22 mouse cellular contexts compared by ENCODE assay signal in genomic region chr17:82457972-82458371, GRCm38 (mm10).
A peak's percentile ranks its signal among the peaks of the same experiment; 100 is the strongest.
DNase-seq lines count a peak whose midpoint lies in the region; ATAC-seq lines count a peak whose summit lies in the region.
"Had no signal": no experiment of that assay in that cellular context is flagged by ENCODE, and none has a peak within 500 bp of the region (broad histone marks: within the 10 kb centered on the region; RNA-seq: fewer than 3 reads in every experiment).

No protein-coding gene starts in this region.

- H3K9me3 ChIP-seq in liver, embryonic 12.5 days (replicated peaks) = no peaks in the 10 kb centered on the region
- H3K9me3 ChIP-seq in forebrain, embryonic 11.5 days (ENCODE audit: control insufficient read depth, low read length) = no peaks in the 10 kb centered on the region
- H3K9me3 ChIP-seq: forebrain, embryonic 13.5 days; limb, embryonic 12.5 days; neural tube, embryonic 12.5 days had no signal

- peak; percentile 8 for DNase-seq in gastrocnemius, postnatal 14 days
- no peak for DNase-seq in gastrocnemius, postnatal 25 days
- peak; percentile 21 for DNase-seq in 3134 (ENCODE audit: extremely low read depth, insufficient read length, low spot score)
- peak; percentile 91 for DNase-seq in Muller cell, postnatal 12 days (ENCODE audit: inconsistent ontology term)
- DNase-seq in forebrain, embryonic 11.5 days (ENCODE audit: low spot score) = no peak
- DNase-seq: adrenal gland, postnatal 36 days; cerebellum, adult 18-20 months; cerebellum, postnatal 25 days; kidney, adult 18-20 months; kidney, postnatal 14 days; right cerebral cortex, adult 18-20 months; thymus, postnatal 14 days had no signal

- H3K36me3 ChIP-seq in liver, embryonic 12.5 days = no peaks in the 10 kb centered on the region
- no peaks in the 10 kb centered on the region for H3K36me3 ChIP-seq in forebrain, embryonic 11.5 days (ENCODE audit: control insufficient read depth, insufficient read depth, low read length)
- H3K36me3 ChIP-seq: limb, embryonic 12.5 days; neural tube, embryonic 12.5 days had no signal

- H3K4me1 ChIP-seq in liver, embryonic 12.5 days = no peaks in the 10 kb centered on the region
- H3K4me1 ChIP-seq in forebrain, embryonic 11.5 days (replicated peaks; ENCODE audit: control insufficient read depth, insufficient read depth, low read length) = no peaks in the 10 kb centered on the region
- H3K4me1 ChIP-seq: forebrain, embryonic 13.5 days; limb, embryonic 12.5 days; neural tube, embryonic 12.5 days had no signal

- peak; percentile 39 to 46 for ATAC-seq in hematopoietic stem cell, adult 5-6 weeks (replicated peaks in 1 of 2; ENCODE audit: insufficient read depth in 1 of 2, low FRiP score in 2 of 2, low TSS enrichment in 1 of 2, low read depth in 1 of 2, poor library complexity in 2 of 2, severe bottlenecking in 2 of 2)
- ATAC-seq in liver, embryonic 12.5 days = no peak
- no peak for ATAC-seq in forebrain, embryonic 11.5 days (replicated peaks; ENCODE audit: low FRiP score)
- ATAC-seq: activated CD4-positive, CD25-positive, alpha-beta regulatory T cell, adult 4 months; forebrain, embryonic 13.5 days had no signal

- no peak overlapping the region for H3K4me3 ChIP-seq in liver, embryonic 12.5 days
- H3K4me3 ChIP-seq in forebrain, embryonic 11.5 days (ENCODE audit: low read depth, low read length) = no peak overlapping the region
- H3K4me3 ChIP-seq: forebrain, embryonic 13.5 days; layer of hippocampus, adult 2 months; limb, embryonic 12.5 days; neural tube, embryonic 12.5 days had no signal

- intact Hi-C loops in gastrocnemius, postnatal 14 days (cut with DNase I; ENCODE audit: low total_unique reads) = no loop called here

- H3K4me2 ChIP-seq in liver, embryonic 12.5 days = no peak overlapping the region
- H3K4me2 ChIP-seq in forebrain, embryonic 11.5 days (ENCODE audit: low read depth, low read length, severe bottlenecking) = no peak overlapping the region
- H3K4me2 ChIP-seq: forebrain, embryonic 13.5 days; limb, embryonic 12.5 days; midbrain, embryonic 11.5 days; neural tube, embryonic 12.5 days had no signal

- no peak overlapping the region for H3K9ac ChIP-seq in liver, embryonic 12.5 days
- no peak overlapping the region for H3K9ac ChIP-seq in forebrain, embryonic 11.5 days (ENCODE audit: low read length)
- H3K9ac ChIP-seq: forebrain, embryonic 13.5 days; limb, embryonic 12.5 days; liver, embryonic 14.5 days; neural tube, embryonic 12.5 days had no signal

- 48% methylated on average over 5 of the region's 5 CpGs for WGBS in liver, embryonic 12.5 days (ENCODE audit: insufficient replicate concordance)
- WGBS in forebrain, embryonic 11.5 days = 86% methylated on average over 5 of the region's 5 CpGs

- H3K27me3 ChIP-seq in liver, embryonic 12.5 days (replicated peaks) = no peaks in the 10 kb centered on the region
- no peaks in the 10 kb centered on the region for H3K27me3 ChIP-seq in forebrain, embryonic 11.5 days (ENCODE audit: control insufficient read depth, insufficient read depth, low read length)
- H3K27me3 ChIP-seq: forebrain, embryonic 13.5 days; limb, embryonic 12.5 days; neural tube, embryonic 12.5 days had no signal

- no peak overlapping the region for H3K27ac ChIP-seq in liver, embryonic 12.5 days
- no peak overlapping the region for H3K27ac ChIP-seq in forebrain, embryonic 11.5 days (ENCODE audit: low read depth, low read length)
- H3K27ac ChIP-seq: forebrain, embryonic 13.5 days; layer of hippocampus, adult 2 months; limb, embryonic 12.5 days; liver, embryonic 14.5 days; macrophage; neural tube, embryonic 12.5 days had no signal

Comparison
In these comparisons a context has a peak if more than half of its experiments do, and no peak if none do; other contexts are left out.
1. DNase-seq: peak in gastrocnemius, postnatal 14 days (single experiment), 3134 (single experiment) and Muller cell, postnatal 12 days (single experiment); none in gastrocnemius, postnatal 25 days (single experiment) and forebrain, embryonic 11.5 days (single experiment).
2. ATAC-seq: peak in hematopoietic stem cell, adult 5-6 weeks (2 of 2); none in liver, embryonic 12.5 days (single experiment) and forebrain, embryonic 11.5 days (single experiment).